Mouse (Mus musculus) E14TG2a.4 (cell line): ENCODE measurements around the gene Vti1b.
A peak's percentile ranks its signal among the peaks of the same experiment; 100 is the strongest.
"Not testable (repeated sequence)": the region's sequence is repeated elsewhere in the genome, so short reads cannot be mapped to it uniquely, and the experiment has no call there.

Experiments
- H3K27me3 ChIP-seq: 2 replicates; pipeline ENCODE4 v1.6.1; 2014; ENCODE audit warnings: low read length, control low read depth; ENCODE audit not compliant: insufficient read depth
- H3K36me3 ChIP-seq: 2 replicates; pipeline ENCODE4 v1.6.1; 2014; ENCODE audit warnings: low read length, control low read depth; ENCODE audit not compliant: insufficient read depth
- H3K4me1 ChIP-seq: replicated peaks from 2 replicates; pipeline ENCODE4 v1.6.1; 2014; ENCODE audit warnings: low read depth, low read length, control low read depth
- H3K4me3 ChIP-seq: replicated peaks from 2 replicates; pipeline ENCODE4 v1.5.1; 2014; ENCODE audit warnings: mild to moderate bottlenecking, low read length
- H3K9me3 ChIP-seq: 2 replicates; pipeline ENCODE4 v1.6.1; 2014; ENCODE audit warnings: low read length, control low read depth
- CTCF ChIP-seq: conservative IDR thresholded peaks from 2 replicates; pipeline ENCODE4 v1.5.1; 2014; ENCODE audit warnings: low read length
- NANOG ChIP-seq: IDR thresholded peaks from 2 replicates; pipeline ENCODE4 v1.6.1; 2014; ENCODE audit warnings: borderline replicate concordance, low read length, mixed read lengths
- POU5F1 ChIP-seq: IDR thresholded peaks from 2 replicates; pipeline ENCODE4 v1.6.1; 2014; ENCODE audit warnings: low read length, borderline replicate concordance

Gene Vti1b

DNA sequence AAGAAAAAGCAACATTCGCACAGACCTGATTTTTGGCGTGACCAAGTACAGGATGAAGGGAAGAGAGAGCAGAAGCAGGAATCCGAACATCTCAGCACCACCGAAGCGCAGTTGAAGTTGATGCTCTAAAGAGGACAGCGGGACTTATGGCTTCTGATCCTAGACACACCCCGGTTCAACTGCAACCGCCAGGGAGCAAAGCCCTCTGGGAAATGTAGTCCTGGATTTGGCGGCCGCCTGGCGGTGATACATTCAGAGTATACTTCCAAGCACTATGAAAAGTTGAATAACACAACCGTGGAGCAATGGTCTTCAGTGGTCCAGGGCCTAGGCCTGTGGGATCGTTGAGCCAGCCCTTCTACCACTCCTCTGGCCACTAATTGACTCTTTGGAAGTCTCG, 19.2 kb upstream of the Vti1b start:
- Histone ChIP-seq H3K4me1 (peaks cover 24% of the 10 kb centered on the region), H3K36me3 (peaks cover 38% of the 10 kb centered on the region), H3K9me3 (no peaks in the 10 kb centered on the region), H3K27me3 (no peaks in the 10 kb centered on the region), H3K4me3 (peak overlapping the region; percentile 88)
- peak; percentile 4; the same call in 1 of the 2 replicates for TF ChIP-seq CTCF
- no peak for TF ChIP-seq NANOG
- no peak for TF ChIP-seq POU5F1

DNA sequence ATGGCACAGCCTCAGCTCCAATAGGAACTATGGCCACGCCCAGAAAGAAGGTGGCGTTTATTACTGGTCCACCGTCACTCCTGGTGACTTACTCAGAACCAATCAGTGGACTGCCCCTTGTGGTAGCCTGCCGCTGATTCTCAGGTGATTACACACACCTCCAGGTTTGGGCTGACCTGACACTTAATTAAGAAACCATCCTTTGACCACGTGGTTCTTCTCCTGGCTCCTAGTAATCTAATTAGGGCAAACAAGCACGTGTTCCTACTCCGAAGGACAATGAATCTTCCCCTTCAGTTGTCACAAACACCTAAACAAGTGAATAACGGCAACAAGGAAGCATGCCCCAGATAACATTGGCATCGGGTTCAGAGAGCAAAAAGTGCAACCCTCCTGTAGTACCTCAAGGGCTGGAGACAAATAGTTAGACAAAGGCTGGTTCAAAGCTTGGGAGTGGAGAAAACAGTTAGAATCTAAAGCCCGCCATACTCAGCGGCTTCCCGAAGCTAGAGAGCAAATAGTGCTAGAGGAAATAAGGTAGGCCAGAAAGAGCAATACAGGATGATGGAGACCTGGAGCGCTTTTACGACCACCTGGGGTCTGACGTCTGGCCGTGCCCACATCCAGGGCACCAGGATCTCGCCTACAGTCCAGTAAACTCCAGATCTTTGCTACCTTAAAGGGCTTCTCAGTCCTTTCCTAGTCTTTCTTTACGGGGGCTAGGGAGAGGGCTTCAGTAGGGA, 18.6 kb upstream of the Vti1b start:
- Histone ChIP-seq H3K4me3 (peak overlapping the region; percentile 88), H3K9me3 (no peaks in the 10 kb centered on the region), H3K4me1 (peaks cover 24% of the 10 kb centered on the region), H3K36me3 (peaks cover 44% of the 10 kb centered on the region), H3K27me3 (no peaks in the 10 kb centered on the region)
- TF ChIP-seq CTCF: no peak
- no peak for TF ChIP-seq POU5F1
- no peak for TF ChIP-seq NANOG

DNA sequence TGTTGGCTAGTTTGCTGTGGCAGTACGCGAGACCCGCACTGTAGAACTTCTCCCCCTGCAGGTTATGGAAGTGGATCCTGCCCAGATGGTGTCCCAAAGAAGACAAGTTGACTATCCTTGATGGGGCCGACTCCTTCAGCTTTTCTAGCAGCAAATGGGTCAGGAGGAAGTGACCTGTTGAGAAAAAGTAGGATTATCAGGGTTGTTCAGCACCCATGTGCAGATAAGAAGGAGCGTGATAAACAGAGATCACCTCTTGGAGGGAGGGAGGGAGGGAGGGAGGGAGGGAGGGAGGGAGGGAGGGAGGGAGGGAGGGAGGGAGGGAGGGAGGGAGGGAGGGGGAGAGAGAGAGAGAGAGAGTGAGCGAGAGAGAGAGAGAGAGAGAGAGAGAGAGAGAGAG, 12.7 kb upstream of the Vti1b start:
- H3K36me3 ChIP-seq: peaks cover 95% of the 10 kb centered on the region
- not testable (repeated sequence) for H3K27me3 ChIP-seq, H3K9me3 ChIP-seq, H3K4me3 ChIP-seq, H3K4me1 ChIP-seq

DNA sequence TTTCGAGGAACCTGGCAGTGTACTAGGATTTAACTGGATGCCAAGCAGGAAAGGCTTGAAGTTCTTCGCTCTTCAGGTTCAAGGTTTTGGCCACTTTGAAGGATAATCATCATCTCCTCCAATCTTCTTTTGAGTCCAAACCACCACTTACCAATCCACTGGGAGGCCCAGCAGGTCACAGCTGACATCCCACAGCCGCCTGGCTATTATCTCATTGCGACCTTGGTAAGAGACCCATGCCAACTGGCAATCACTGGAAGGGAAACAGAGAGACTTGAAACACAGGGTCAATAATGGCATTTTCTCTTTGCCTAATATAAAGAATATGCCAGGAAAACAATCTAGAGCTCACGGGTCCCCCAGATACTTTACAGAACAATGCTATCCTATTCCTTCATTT, 3.5 kb upstream of the Vti1b start:
- Histone ChIP-seq H3K4me1 (peaks cover 11% of the 10 kb centered on the region), H3K27me3 (no peaks in the 10 kb centered on the region), H3K36me3 (peaks cover 55% of the 10 kb centered on the region), H3K4me3 (no peak overlapping the region), H3K9me3 (no peaks in the 10 kb centered on the region)
- TF ChIP-seq CTCF (no peak), NANOG (no peak), POU5F1 (no peak)

DNA sequence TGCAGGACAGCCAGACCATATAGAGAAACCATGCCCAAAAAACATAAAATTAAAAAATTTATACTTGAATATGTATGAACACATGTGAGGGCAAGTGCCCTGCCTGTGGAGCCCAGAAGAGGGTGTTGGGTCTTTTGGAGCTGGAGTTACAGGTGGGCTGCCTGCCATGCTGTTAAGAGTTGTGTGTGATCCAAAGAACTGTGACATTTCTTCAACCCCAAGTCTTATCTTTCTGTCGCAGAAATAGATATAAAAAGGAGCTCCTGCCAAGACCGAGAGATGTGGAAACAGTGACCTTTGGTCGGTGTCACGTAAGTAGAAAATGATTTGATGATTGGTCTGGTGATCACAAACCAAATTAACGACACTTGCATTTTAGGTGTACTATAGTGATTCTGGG, 1.3 kb upstream of the Vti1b start:
- TF ChIP-seq POU5F1: no peak

DNA sequence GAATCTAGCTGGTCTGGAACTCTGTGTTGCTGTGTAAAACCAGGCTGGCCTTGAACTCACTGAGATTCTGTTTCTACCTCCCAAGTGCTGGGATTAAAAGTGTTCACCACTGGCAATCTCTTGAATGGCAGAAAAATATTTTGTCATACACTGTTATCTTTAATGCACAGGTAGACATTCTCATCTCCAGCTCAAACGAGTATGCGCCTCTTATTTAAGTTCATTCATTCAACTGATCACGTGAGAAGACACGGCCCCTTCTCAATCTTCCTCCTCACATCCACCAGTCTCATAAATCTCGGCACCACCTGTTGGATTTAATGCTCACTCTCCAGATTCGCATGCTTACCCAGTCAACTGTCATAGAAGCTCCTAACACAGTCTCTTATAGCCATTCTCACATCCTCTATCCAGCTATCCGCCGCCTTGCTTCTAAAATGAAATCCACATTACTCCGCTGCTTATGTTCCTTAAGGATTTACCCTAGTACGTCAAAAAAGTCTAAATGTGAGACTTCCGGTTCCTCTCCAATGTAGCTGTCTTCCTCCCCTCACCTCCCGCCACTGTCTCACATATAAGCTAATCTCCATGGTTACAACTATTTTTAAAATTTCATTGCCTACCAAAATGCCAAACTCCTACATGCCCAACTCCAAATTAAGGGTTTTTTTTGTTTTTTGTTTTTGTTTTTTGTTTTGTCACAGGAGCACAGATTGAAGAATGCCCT, 1.0 kb downstream of the Vti1b start:
- Histone ChIP-seq H3K4me3 (peak overlapping the region; percentile 99), H3K27me3 (no peaks in the 10 kb centered on the region), H3K9me3 (no peaks in the 10 kb centered on the region), H3K36me3 (peaks cover 24% of the 10 kb centered on the region), H3K4me1 (peaks cover 11% of the 10 kb centered on the region)
- TF ChIP-seq NANOG (no peak), POU5F1 (no peak)

More for the DNA sequence above, 1.3 kb upstream of the Vti1b start:
- H3K27me3 ChIP-seq: no peaks in the 10 kb centered on the region
- no peaks in the 10 kb centered on the region for H3K9me3 ChIP-seq
- peaks cover 11% of the 10 kb centered on the region for H3K4me1 ChIP-seq
- H3K4me3 ChIP-seq: no peak overlapping the region
- peaks cover 42% of the 10 kb centered on the region for H3K36me3 ChIP-seq

DNA sequence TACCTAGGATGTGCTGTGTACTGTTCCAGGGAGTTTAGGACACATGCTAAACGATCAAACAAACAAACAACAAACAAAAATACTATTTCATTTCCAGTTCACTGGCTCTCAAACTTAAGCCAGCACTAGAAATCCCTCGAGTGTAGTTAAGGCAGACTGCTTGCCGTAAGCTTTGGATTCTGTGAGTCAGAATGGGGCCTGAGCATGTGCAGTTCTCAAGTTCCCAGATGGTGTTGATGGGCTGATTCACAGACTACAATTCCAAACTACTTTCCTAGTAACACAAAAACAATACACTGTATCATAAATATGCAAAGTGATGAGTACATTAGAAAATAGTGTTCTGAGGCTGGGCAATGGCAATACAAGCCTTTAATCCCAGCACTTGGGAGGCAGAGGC, 2.0 kb downstream of the Vti1b start:
- Histone ChIP-seq H3K36me3 (peaks cover 24% of the 10 kb centered on the region), H3K27me3 (no peaks in the 10 kb centered on the region), H3K4me1 (peaks cover 11% of the 10 kb centered on the region), H3K4me3 (no peak overlapping the region), H3K9me3 (no peaks in the 10 kb centered on the region)
- TF ChIP-seq POU5F1 (no peak), NANOG (no peak), CTCF (no peak)

DNA sequence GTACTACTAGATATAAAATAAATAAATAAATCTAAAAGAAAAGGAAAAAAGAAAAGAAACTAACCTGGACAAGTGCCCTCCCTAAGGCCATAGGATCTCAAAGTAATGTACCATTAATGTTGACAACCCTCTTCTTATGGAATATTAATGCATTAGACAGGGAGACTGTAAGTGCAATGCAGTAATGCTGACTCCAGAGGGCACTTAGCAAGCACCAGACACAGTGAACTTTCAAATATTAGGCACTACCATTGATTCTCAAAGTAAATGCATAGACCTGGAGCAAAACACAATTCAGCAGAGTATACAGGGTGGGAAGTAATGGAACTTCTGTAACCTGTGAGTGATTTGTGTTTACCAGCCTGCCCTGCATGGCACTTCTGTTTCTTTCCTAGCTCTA, 3.3 kb downstream of the Vti1b start:
- peaks cover 25% of the 10 kb centered on the region for H3K36me3 ChIP-seq
- H3K4me3 ChIP-seq: no peak overlapping the region
- no peaks in the 10 kb centered on the region for H3K9me3 ChIP-seq
- TF ChIP-seq CTCF (no peak), NANOG (no peak), POU5F1 (no peak)
- peaks cover 11% of the 10 kb centered on the region for H3K4me1 ChIP-seq
- no peaks in the 10 kb centered on the region for H3K27me3 ChIP-seq

DNA sequence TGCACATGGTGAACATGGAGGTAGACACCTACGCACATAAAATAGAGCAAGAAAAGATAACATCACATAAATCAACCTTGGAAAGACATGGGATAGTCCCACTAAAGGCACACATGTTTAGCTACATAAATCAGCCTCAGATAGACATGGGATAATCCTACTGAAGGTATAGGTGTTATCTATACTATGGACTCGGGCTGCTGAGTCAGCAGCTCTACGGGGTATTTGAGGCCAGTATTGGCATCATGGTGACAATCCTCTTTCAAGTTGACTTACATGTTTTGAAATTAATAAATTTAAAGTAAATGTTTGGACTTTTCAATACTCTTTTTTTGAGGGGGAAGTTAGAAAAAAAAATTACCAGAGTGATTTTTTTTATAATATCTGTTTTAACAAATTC, 9.6 kb downstream of the Vti1b start:
- Histone ChIP-seq H3K4me1 (no peaks in the 10 kb centered on the region; the same call in 1 of the 2 replicates), H3K4me3 (no peak overlapping the region), H3K27me3 (no peaks in the 10 kb centered on the region), H3K36me3 (peaks cover 81% of the 10 kb centered on the region), H3K9me3 (no peaks in the 10 kb centered on the region)
- TF ChIP-seq CTCF: no peak
- TF ChIP-seq POU5F1: no peak
- no peak for TF ChIP-seq NANOG
